Mouse (Mus musculus) mature B cell (primary cell): ENCODE results near the gene Prickle2.

ENCODE experiments used
- in situ Hi-C: fragments of 300-500 bp; cut with MboI; formaldehyde crosslinking; loops from 2 replicates; pipeline ENCODE4 v1.14.3; 2019

Prickle2 gene

GRCm38 (mm10) chr6:92383196-92383782 is 322.7 kb downstream of the Prickle2 start:
- in situ Hi-C loops, result no loop called here

GRCm38 (mm10) chr6:92381085-92381484 is 324.9 kb downstream of the Prickle2 start:
- in situ Hi-C loops, result no loop called here

GRCm38 (mm10) chr6:92374826-92375225 is 331.1 kb downstream of the Prickle2 start:
- in situ Hi-C loops, result no loop called here

- in situ Hi-C loops, result no loop called here
These were observed 335.1 kb downstream of the Prickle2 start for GRCm38 (mm10) chr6:92370896-92371295.

GRCm38 (mm10) chr6:92347278-92348028 is 358.5 kb downstream of the Prickle2 start:
- in situ Hi-C loops, result no loop called here

GRCm38 (mm10) chr6:92346729-92347128 is 359.2 kb downstream of the Prickle2 start:
- in situ Hi-C loops, result no loop called here

- in situ Hi-C loops, result no loop called here
These were observed 360.8 kb downstream of the Prickle2 start for GRCm38 (mm10) chr6:92345151-92345550.

GRCm38 (mm10) chr6:92344588-92344987 is 361.4 kb downstream of the Prickle2 start:
- in situ Hi-C loops, result no loop called here
